Mouse (Mus musculus) liver, embryonic 14.5 days (tissue): Measurements from ENCODE around the gene 1700016C15Rik. TPM values are rescaled to one million over a fixed set of nuclear protein-coding genes. Genes with fewer than 3 reads are reported as not detected.

Experiments
- ATAC-seq: fragments of 200-750 bp; cut with Nextera tagmentation; 2 replicates; pipeline ENCODE4 v1.8.0; 2017; ENCODE audit warnings: moderate number of reproducible peaks, mild to moderate bottlenecking, moderate library complexity; ENCODE audit not compliant: insufficient read depth
- DNase-seq, 3 experiments: peaks; one replicate each; pipeline ENCODE4 v3.0.0-alpha.2; 2012 to 2013; ENCODE audit warnings: low read depth in 3 of 3, low spot score in 3 of 3
- H3K27ac ChIP-seq: fragments of 300-500 bp; sonication (generic); 2 replicates; pipeline ENCODE4 v1.5.1; 2014; ENCODE audit warnings: moderate library complexity, mild to moderate bottlenecking, control low read depth, inconsistent platforms
- H3K27me3 ChIP-seq: fragments of 300-500 bp; sonication (generic); 2 replicates; pipeline ENCODE4 v1.6.1; 2014; ENCODE audit warnings: mild to moderate bottlenecking, low read length, moderate library complexity; ENCODE audit not compliant: control insufficient read depth, insufficient read depth
- H3K36me3 ChIP-seq: fragments of 300-500 bp; sonication (generic); replicated peaks from 2 replicates; pipeline ENCODE4 v1.6.1; 2014; ENCODE audit warnings: low read depth; ENCODE audit not compliant: control insufficient read depth, insufficient read depth
- H3K4me1 ChIP-seq, 2 experiments: fragments of 200-500 bp in 1 of 2; fragments of 300-500 bp in 1 of 2; sonication (generic) in 1 of 2; replicated peaks; 2 replicates each; pipeline ENCODE4 v1.6.1; 2012 to 2014; ENCODE audit warnings: antibody characterized with exemption in 1 of 2, inconsistent platforms in 1 of 2, low read length in 1 of 2; ENCODE audit not compliant: control insufficient read depth in 2 of 2, insufficient read depth in 2 of 2
- H3K4me2 ChIP-seq: fragments of 300-500 bp; sonication (generic); 2 replicates; pipeline ENCODE4 v1.6.1; 2014; ENCODE audit warnings: low read depth, mild to moderate bottlenecking, control low read depth, moderate library complexity
- H3K4me3 ChIP-seq, 2 experiments: fragments of 200-500 bp in 1 of 2; fragments of 300-500 bp in 1 of 2; sonication (generic) in 1 of 2; 2 replicates each; pipeline ENCODE4 v1.5.1; 2012 to 2014; ENCODE audit warnings: low read depth in 2 of 2, low read length in 2 of 2, mild to moderate bottlenecking in 2 of 2, control low read depth in 1 of 2, inconsistent platforms in 1 of 2, moderate library complexity in 1 of 2; ENCODE audit not compliant: insufficient read depth in 1 of 2
- H3K9ac ChIP-seq: fragments of 300-500 bp; sonication (generic); replicated peaks from 2 replicates; pipeline ENCODE4 v1.6.1; 2014; ENCODE audit warnings: mild to moderate bottlenecking, control low read depth, moderate library complexity
- H3K9me3 ChIP-seq: fragments of 300-500 bp; sonication (generic); 2 replicates; pipeline ENCODE4 v1.6.1; 2016; ENCODE audit warnings: low read length, mixed read lengths; ENCODE audit not compliant: control insufficient read depth
- CTCF ChIP-seq: IDR thresholded peaks from 2 replicates; pipeline ENCODE4 v1.5.1; 2016; ENCODE audit warnings: antibody characterized with exemption, low read depth, control low read depth
- EP300 ChIP-seq: IDR thresholded peaks from 2 replicates; pipeline ENCODE4 v1.6.1; 2016; ENCODE audit warnings: antibody characterized with exemption, low read depth
- WGBS: fragments of 180-500 bp; shearing (Covaris S2); extraction: QIAGEN DNeasy Blood & Tissue Kit; methylation state at CpG from one replicate; pipeline ENCODE4 v1.1.7; 2014; ENCODE audit not compliant: insufficient replicate concordance; 5-methylcytosine and 5-hydroxymethylcytosine counted together
- polyA plus RNA-seq, 2 experiments: library from polyadenylated mRNA; depleted of rRNA in 1 of 2; stranded (reverse) in 1 of 2; unstranded in 1 of 2; fragments of >200 nt; fragmentation: Nextera tagmentation in 1 of 2; extraction: Ambion mirVana in 1 of 2; gene quantifications; 2 replicates each; pipeline versions ENCODE4 v1.2.1 to v1.2.3; 2012 to 2014

The 1700016C15Rik gene
- polyA plus RNA-seq (2012; rRNA removed): not detected in 2 replicates
- not detected in 2 replicates for polyA plus RNA-seq (2014; fragmentation: Nextera tagmentation; extraction: Ambion mirVana)

DNA sequence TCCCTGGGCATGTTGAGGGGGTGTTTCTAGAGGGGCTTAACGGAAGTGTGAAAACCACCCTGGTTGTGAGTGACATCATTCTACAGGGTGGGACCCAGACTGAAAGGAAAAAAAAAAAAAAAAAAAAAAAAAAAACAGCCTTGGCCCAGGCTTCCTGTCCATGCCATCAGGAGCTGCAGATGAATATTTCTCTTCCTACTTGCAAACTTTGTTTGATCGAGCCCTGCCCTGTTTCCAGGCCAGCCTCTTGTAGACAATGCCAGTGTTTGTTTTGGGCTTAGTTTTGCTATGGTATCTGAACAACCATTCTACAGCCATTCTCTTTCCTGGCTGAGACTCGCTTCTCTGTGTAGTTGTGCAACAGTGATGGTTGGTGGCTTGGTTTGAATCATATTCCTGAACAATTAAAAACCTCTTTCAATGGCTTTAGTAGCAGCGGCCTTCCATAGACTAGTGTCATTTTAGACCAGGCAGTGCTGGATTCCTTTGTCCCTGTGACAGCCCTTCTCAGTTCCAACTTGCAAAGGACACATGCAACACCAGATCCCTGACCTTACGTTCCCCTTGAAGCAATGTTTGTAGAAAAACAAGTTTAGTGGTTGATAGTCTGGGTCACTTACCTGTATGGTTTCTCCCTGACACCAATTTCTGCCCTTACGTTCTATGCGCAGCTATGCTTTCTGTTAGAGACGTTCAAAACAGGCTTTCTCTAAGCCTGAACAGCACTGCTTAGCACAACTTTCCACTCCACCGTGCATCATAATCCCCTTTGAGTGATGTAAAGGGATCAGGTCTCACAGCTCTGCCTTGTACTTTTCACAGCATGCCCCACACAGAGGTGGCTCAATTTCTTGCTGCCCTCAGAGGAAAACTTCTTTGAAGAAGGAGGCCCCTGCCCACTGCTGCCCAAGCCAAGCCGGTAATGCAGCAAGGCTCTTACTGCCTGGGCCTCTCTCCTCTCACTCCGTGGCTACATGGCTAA, at the start of gene 1700016C15Rik:
Gene 1700016C15Rik (plus strand): TSS at position 772 of the 982 bp plus-strand sequence.
- Histone ChIP-seq H3K27ac (no peak within 1 kb of the TSS), H3K27me3 (no peaks in the 10 kb centered on the region), H3K4me3 (no peak within 1 kb of the TSS), H3K4me2 (no peak within 1 kb of the TSS), H3K9ac (no peak within 1 kb of the TSS), H3K4me1 (no peaks in the 10 kb centered on the region; a peak in 2 of 4 replicates), H3K36me3 (no peaks in the 10 kb centered on the region), H3K9me3 (no peaks in the 10 kb centered on the region)
- TF ChIP-seq EP300: no peak
- TF ChIP-seq CTCF: no peak
- WGBS: 63% methylated on average over 11 of the region's 11 CpGs
- no peak for ATAC-seq
- no peak for DNase-seq

DNA sequence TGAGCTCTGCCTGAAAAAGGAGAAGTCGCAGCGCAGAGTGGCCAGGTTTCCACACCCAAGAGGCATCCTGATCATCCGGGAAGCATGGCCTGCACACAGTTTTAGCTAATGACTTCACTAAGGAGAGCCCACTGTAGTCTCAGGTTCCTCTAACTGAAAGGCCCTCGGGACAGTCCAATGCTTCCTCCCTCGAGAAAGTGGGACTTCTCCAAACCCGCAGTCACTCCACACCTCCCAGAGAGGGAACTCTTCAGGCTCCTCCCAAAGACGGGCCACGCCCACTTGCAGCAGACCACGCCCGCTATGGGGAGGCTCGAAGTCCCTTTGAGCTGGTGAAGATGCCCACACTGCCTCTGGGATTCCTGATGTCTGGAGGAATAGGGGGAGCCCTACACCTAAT, 48.4 kb upstream of the 1700016C15Rik start:
- DNase-seq (no peak), ATAC-seq (peak; percentile 39; the same call in 1 of the 2 replicates)
- WGBS: 29% methylated on average over 11 of the region's 11 CpGs

DNA sequence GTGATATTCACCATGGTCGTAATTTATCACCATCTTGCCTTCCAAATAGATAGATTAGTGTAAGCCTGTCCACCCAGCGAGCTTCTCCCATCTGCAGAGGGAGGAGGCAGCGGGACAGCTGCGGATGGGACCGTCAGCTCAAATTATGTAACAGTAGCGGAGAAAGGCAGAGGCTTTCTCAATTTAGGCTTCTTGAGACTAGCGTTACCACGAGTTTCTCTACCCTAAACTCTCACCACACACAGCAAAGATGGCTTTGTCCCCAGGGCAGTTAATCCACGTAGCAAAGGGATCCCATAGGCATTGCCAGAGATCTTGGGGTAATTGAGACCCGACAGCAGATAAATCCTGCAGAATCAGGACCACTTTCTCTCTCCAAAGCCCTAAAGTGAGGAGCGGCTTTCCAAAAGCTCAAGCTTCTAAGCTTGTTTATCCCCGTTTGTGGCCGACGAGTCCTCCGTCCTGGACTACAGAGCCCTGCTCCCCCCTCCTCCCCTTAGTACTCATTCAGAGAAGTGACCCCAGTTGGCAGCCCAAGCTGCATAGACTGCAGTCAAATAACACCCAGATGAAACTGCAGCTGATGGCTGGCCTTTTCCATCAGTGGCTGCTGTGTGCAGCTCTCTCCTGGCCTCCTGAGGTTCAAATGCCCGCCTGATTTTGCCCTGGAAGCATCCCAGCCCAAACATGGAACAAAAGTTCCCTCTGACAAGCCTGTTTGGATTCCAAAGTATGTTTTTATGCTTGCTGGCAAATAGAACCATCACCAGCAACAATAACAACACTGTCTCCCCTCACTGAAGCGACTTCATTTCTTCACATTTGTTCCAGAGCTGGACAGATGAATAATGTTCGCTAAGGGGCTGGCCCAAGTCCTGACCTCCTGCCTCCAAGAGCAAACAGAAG, 45.4 kb upstream of the 1700016C15Rik start:
- H3K36me3 ChIP-seq: no peaks in the 10 kb centered on the region
- ATAC-seq (no peak), DNase-seq (no peak)
- WGBS: 61% methylated on average over 18 of the region's 18 CpGs
- no peak overlapping the region for H3K27ac ChIP-seq
- no peaks in the 10 kb centered on the region for H3K9me3 ChIP-seq
- H3K4me2 ChIP-seq: no peak overlapping the region
- no peak overlapping the region for H3K9ac ChIP-seq
- no peaks in the 10 kb centered on the region for H3K27me3 ChIP-seq
- H3K4me3 ChIP-seq: no peak overlapping the region
- H3K4me1 ChIP-seq: no peaks in the 10 kb centered on the region
- no peak for TF ChIP-seq EP300
- TF ChIP-seq CTCF: no peak

More for the DNA sequence above, 48.4 kb upstream of the 1700016C15Rik start:
- TF ChIP-seq CTCF (no peak), EP300 (no peak)
- Histone ChIP-seq H3K36me3 (no peaks in the 10 kb centered on the region), H3K4me3 (no peak overlapping the region), H3K9ac (no peak overlapping the region), H3K4me2 (no peak overlapping the region), H3K27ac (no peak overlapping the region), H3K4me1 (no peaks in the 10 kb centered on the region), H3K9me3 (no peaks in the 10 kb centered on the region), H3K27me3 (no peaks in the 10 kb centered on the region)

- no peaks in the 10 kb centered on the region for H3K27me3 ChIP-seq
- 2% methylated on average over 3 of the region's 3 CpGs for WGBS
- no peaks in the 10 kb centered on the region for H3K36me3 ChIP-seq
- H3K9me3 ChIP-seq: no peaks in the 10 kb centered on the region
- no peak overlapping the region for H3K27ac ChIP-seq
- H3K4me3 ChIP-seq: no peak overlapping the region
- no peaks in the 10 kb centered on the region for H3K4me1 ChIP-seq
- TF ChIP-seq EP300: no peak
- peak; percentile 35; the same call in 1 of the 2 replicates for TF ChIP-seq CTCF
- ATAC-seq: no peak
- no peak for DNase-seq
- H3K9ac ChIP-seq: no peak overlapping the region
- H3K4me2 ChIP-seq: no peak overlapping the region
These were observed 44.7 kb upstream of the 1700016C15Rik start for GRCm38 (mm10) chr1:177684901-177685300.
